Mouse (Mus musculus): ENCODE results near the gene Adarb1.

Adarb1 gene

GRCm38 (mm10) chr10:77385731-77386130 is 32.3 kb downstream of the Adarb1 start:
- no peak for DNase-seq (ENCODE audit: inconsistent ontology term)

GRCm38 (mm10) chr10:77383045-77383444 is 35.0 kb downstream of the Adarb1 start:
- DNase-seq (ENCODE audit: inconsistent ontology term) = no peak

GRCm38 (mm10) chr10:77381191-77381590 is 36.9 kb downstream of the Adarb1 start:
- peak; percentile 64 for DNase-seq (ENCODE audit: inconsistent ontology term)

GRCm38 (mm10) chr10:77380716-77381115 is 37.4 kb downstream of the Adarb1 start:
- DNase-seq (ENCODE audit: inconsistent ontology term) = peak; percentile 31

- no peak for DNase-seq (ENCODE audit: inconsistent ontology term)
Observed at GRCm38 (mm10) chr10:77379199-77379598, 38.9 kb downstream of the Adarb1 start.

- DNase-seq (ENCODE audit: inconsistent ontology term) = no peak
Observed at GRCm38 (mm10) chr10:77376056-77376455, 42.0 kb downstream of the Adarb1 start.

- no peak for DNase-seq (ENCODE audit: inconsistent ontology term)
Observed at GRCm38 (mm10) chr10:77374948-77375347, 43.1 kb downstream of the Adarb1 start.

GRCm38 (mm10) chr10:77374407-77374806 is 43.7 kb downstream of the Adarb1 start:
- no peak for DNase-seq (ENCODE audit: inconsistent ontology term)

GRCm38 (mm10) chr10:77370129-77370528 is 47.9 kb downstream of the Adarb1 start:
- DNase-seq (ENCODE audit: inconsistent ontology term) = no peak

GRCm38 (mm10) chr10:77367973-77368372 is 50.1 kb downstream of the Adarb1 start:
- DNase-seq (ENCODE audit: inconsistent ontology term) = no peak

GRCm38 (mm10) chr10:77366959-77367358 is 51.1 kb downstream of the Adarb1 start:
- no peak for DNase-seq (ENCODE audit: inconsistent ontology term)

GRCm38 (mm10) chr10:77365212-77365611 is 52.9 kb downstream of the Adarb1 start:
- DNase-seq (ENCODE audit: inconsistent ontology term) = no peak

GRCm38 (mm10) chr10:77360486-77360885 is 57.6 kb downstream of the Adarb1 start:
- DNase-seq (ENCODE audit: inconsistent ontology term) = no peak

- DNase-seq (ENCODE audit: inconsistent ontology term) = no peak
Observed at GRCm38 (mm10) chr10:77357957-77358356, 60.1 kb downstream of the Adarb1 start.

GRCm38 (mm10) chr10:77353031-77353745 is 64.9 kb downstream of the Adarb1 start:
- DNase-seq (ENCODE audit: inconsistent ontology term) = peak; percentile 73

- DNase-seq (ENCODE audit: inconsistent ontology term) = peak; percentile 75
Observed at GRCm38 (mm10) chr10:77342842-77343241, 75.2 kb downstream of the Adarb1 start.

- no peak for DNase-seq (ENCODE audit: inconsistent ontology term)
Observed at GRCm38 (mm10) chr10:77341711-77342110, 76.4 kb downstream of the Adarb1 start.

- no peak for DNase-seq (ENCODE audit: inconsistent ontology term)
Observed at GRCm38 (mm10) chr10:77341059-77341458, 77.0 kb downstream of the Adarb1 start.

- DNase-seq (ENCODE audit: inconsistent ontology term) = peak; percentile 58
Observed at GRCm38 (mm10) chr10:77339871-77340341, 78.2 kb downstream of the Adarb1 start.

GRCm38 (mm10) chr10:77333518-77333917 is 84.6 kb downstream of the Adarb1 start:
- no peak for DNase-seq (ENCODE audit: inconsistent ontology term)

- DNase-seq (ENCODE audit: inconsistent ontology term) = no peak
Observed at GRCm38 (mm10) chr10:77329446-77330094, 88.5 kb downstream of the Adarb1 start.

- DNase-seq (ENCODE audit: inconsistent ontology term) = no peak
Observed at GRCm38 (mm10) chr10:77324716-77325115, 93.4 kb downstream of the Adarb1 start.

- no peak for DNase-seq (ENCODE audit: inconsistent ontology term)
Observed at GRCm38 (mm10) chr10:77321611-77322010, 96.5 kb downstream of the Adarb1 start.

Measured in Muller cell, postnatal 12 days (primary cell).